In the genomic region with DNA sequence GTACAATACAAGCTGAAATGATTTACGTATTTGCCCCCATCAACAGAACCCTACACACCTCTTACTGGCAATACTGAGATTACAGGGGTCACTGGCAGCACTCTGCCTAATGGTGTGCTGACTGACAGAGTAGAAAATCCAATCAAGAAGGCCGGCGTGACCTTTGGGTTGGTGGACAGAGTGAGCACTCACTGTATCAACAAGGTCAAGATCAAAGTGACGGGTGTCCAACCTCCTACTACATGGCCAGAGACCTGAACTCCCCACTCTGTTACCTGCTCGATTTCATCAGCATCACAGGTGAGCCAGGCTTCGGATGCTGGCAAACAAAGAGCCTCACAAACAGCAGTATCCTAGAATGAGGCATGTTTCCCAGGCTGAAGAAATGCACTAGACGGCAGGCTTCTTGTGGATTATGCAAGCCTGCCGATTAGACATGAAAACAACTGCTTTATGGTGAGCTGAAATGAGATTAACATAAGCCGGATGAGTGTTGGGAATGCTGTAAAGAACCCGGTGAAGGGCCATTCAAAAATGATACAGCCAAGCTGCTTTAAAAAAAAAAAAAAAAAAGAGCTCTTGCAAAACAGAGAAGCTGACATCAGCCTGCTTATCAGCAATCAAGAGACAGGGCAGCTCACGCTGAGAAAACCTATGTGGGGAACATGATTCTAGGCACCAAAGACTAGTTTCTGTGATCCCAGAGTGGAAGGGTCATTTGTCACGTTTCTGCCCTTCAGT, we compare ENCODE assay signal across 10 mouse cellular contexts.
DNase-seq lines count a peak whose midpoint lies in the region; ATAC-seq lines count a peak whose summit lies in the region.
"Had no signal": no experiment of that assay in that cellular context is flagged by ENCODE, and none has a peak within 500 bp of the region (broad histone marks: within the 10 kb centered on the region; RNA-seq: fewer than 3 reads in every experiment).

No protein-coding gene starts in this region.

- no peaks in the 10 kb centered on the region for H3K9me3 ChIP-seq in heart, embryonic 12.5 days (replicated peaks)
- H3K9me3 ChIP-seq in heart, embryonic 10.5 days: no peaks in the 10 kb centered on the region
- no peaks in the 10 kb centered on the region for H3K9me3 ChIP-seq in forebrain, embryonic 13.5 days (replicated peaks)
- no peaks in the 10 kb centered on the region for H3K9me3 ChIP-seq in midbrain, embryonic 11.5 days (ENCODE audit: control insufficient read depth, low read length)

- no peak overlapping the region for H3K4me3 ChIP-seq in heart, embryonic 12.5 days
- H3K4me3 ChIP-seq in heart, embryonic 10.5 days: no peak overlapping the region
- no peak overlapping the region for H3K4me3 ChIP-seq in forebrain, embryonic 13.5 days
- H3K4me3 ChIP-seq in midbrain, embryonic 11.5 days (ENCODE audit: low read depth, low read length): no peak overlapping the region

- no peak overlapping the region for H3K27ac ChIP-seq in heart, embryonic 12.5 days (ENCODE audit: poor library complexity, severe bottlenecking)
- no peak overlapping the region for H3K27ac ChIP-seq in heart, embryonic 10.5 days
- H3K27ac ChIP-seq in forebrain, embryonic 13.5 days: peak overlapping the region; percentile 93
- peak overlapping the region; percentile 88 for H3K27ac ChIP-seq in midbrain, embryonic 11.5 days (ENCODE audit: low read depth, low read length)

- DNase-seq in heart, embryonic 10.5 days (ENCODE audit: low spot score): no peak
- DNase-seq in MEL-GATA-1-ER (ENCODE audit: extremely low read depth, low read depth): peak; percentile 8
- peak; percentile 91 for DNase-seq in midbrain, embryonic 11.5 days (ENCODE audit: low spot score, missing footprints)
- DNase-seq in cerebellum, postnatal 36 days: no peak
- DNase-seq in gastrocnemius, postnatal 10 days: no peak
- DNase-seq in urinary bladder, adult 18-20 months (ENCODE audit: low spot score in 2 of 2): no peak
- DNase-seq: cerebellum, postnatal 25 days had no signal

- H3K4me2 ChIP-seq in heart, embryonic 12.5 days: peak overlapping the region; percentile 27; the same call in 1 of the 2 replicates
- peak overlapping the region; percentile 42 for H3K4me2 ChIP-seq in forebrain, embryonic 13.5 days
- peak overlapping the region; percentile 29 for H3K4me2 ChIP-seq in midbrain, embryonic 11.5 days

- H3K36me3 ChIP-seq in heart, embryonic 12.5 days: no peaks in the 10 kb centered on the region
- H3K36me3 ChIP-seq in heart, embryonic 10.5 days: no peaks in the 10 kb centered on the region
- H3K36me3 ChIP-seq in forebrain, embryonic 13.5 days (ENCODE audit: poor library complexity, severe bottlenecking): no peaks in the 10 kb centered on the region
- no peaks in the 10 kb centered on the region for H3K36me3 ChIP-seq in midbrain, embryonic 11.5 days (ENCODE audit: control insufficient read depth, insufficient read depth, low read length)

- H3K4me1 ChIP-seq in heart, embryonic 12.5 days (replicated peaks): peaks cover 10% of the 10 kb centered on the region
- H3K4me1 ChIP-seq in heart, embryonic 10.5 days: peaks cover 16% of the 10 kb centered on the region
- H3K4me1 ChIP-seq in forebrain, embryonic 13.5 days: peaks cover 39% of the 10 kb centered on the region
- peaks cover 39% of the 10 kb centered on the region for H3K4me1 ChIP-seq in midbrain, embryonic 11.5 days (ENCODE audit: control insufficient read depth, insufficient read depth, low read length)

- WGBS in heart, embryonic 12.5 days: 20% methylated on average over 12 of the region's 12 CpGs
- WGBS in heart, embryonic 10.5 days: 26% methylated on average over 12 of the region's 12 CpGs
- 6% methylated on average over 12 of the region's 12 CpGs for WGBS in forebrain, embryonic 13.5 days
- WGBS in midbrain, embryonic 11.5 days: 8% methylated on average over 12 of the region's 12 CpGs

- ATAC-seq in heart, embryonic 12.5 days (ENCODE audit: insufficient number of reproducible peaks, low FRiP score): no peak
- peak; percentile 43 for ATAC-seq in forebrain, embryonic 13.5 days
- peak; percentile 84 for ATAC-seq in midbrain, embryonic 11.5 days (ENCODE audit: low FRiP score)
- ATAC-seq: CD4-positive, CD25-positive, alpha-beta regulatory T cell, adult 4 months had no signal

- no peak overlapping the region for H3K9ac ChIP-seq in heart, embryonic 12.5 days
- H3K9ac ChIP-seq in forebrain, embryonic 13.5 days: peak overlapping the region; percentile 51
- no peak overlapping the region for H3K9ac ChIP-seq in midbrain, embryonic 11.5 days (ENCODE audit: low read length)

- H3K27me3 ChIP-seq in heart, embryonic 12.5 days (replicated peaks): peaks cover 6% of the 10 kb centered on the region
- no peaks in the 10 kb centered on the region; the same call in 1 of the 2 replicates for H3K27me3 ChIP-seq in heart, embryonic 10.5 days (ENCODE audit: insufficient read depth, poor library complexity, severe bottlenecking)
- H3K27me3 ChIP-seq in forebrain, embryonic 13.5 days: no peaks in the 10 kb centered on the region; the same call in 1 of the 2 replicates
- peaks cover 14% of the 10 kb centered on the region for H3K27me3 ChIP-seq in midbrain, embryonic 11.5 days (ENCODE audit: control insufficient read depth, insufficient read depth, low read length)

Comparison
In these comparisons a context has a peak if more than half of its experiments do, and no peak if none do; other contexts are left out.
1. H3K27ac ChIP-seq: peak in forebrain, embryonic 13.5 days (single experiment) and midbrain, embryonic 11.5 days (single experiment); none in heart, embryonic 12.5 days (single experiment) and heart, embryonic 10.5 days (single experiment).
2. DNase-seq: peak in MEL-GATA-1-ER (single experiment) and midbrain, embryonic 11.5 days (single experiment); none in heart, embryonic 10.5 days (single experiment), cerebellum, postnatal 36 days (0 of 2), gastrocnemius, postnatal 10 days (single experiment) and urinary bladder, adult 18-20 months (0 of 2).
3. Peak in every context shown above with its lines, with median percentiles within 50 percentile points of each other: H3K4me2 ChIP-seq.